Mouse (Mus musculus): ENCODE results near the gene Rab35.

The Rab35 gene

GRCm38 (mm10) chr5:115649699-115650098 is 18.0 kb downstream of the Rab35 start:
- DNase-seq (ENCODE audit: low read depth, low spot score), result no peak

- no peak for DNase-seq (ENCODE audit: low read depth, low spot score)
These were observed 19.2 kb downstream of the Rab35 start for GRCm38 (mm10) chr5:115650885-115651284.

GRCm38 (mm10) chr5:115651821-115652220 is 20.1 kb downstream of the Rab35 start:
- DNase-seq (ENCODE audit: low read depth, low spot score), result no peak

GRCm38 (mm10) chr5:115652681-115653575 is 21.2 kb downstream of the Rab35 start:
- peak; percentile 98 for DNase-seq (ENCODE audit: low read depth, low spot score)

- no peak for DNase-seq (ENCODE audit: low read depth, low spot score)
These were observed 22.1 kb downstream of the Rab35 start for GRCm38 (mm10) chr5:115653776-115654175.

GRCm38 (mm10) chr5:115656677-115657076 is 25.0 kb downstream of the Rab35 start:
- DNase-seq (ENCODE audit: low read depth, low spot score), result no peak

GRCm38 (mm10) chr5:115657234-115657633 is 25.5 kb downstream of the Rab35 start:
- no peak for DNase-seq (ENCODE audit: low read depth, low spot score)

GRCm38 (mm10) chr5:115658352-115658751 is 26.6 kb downstream of the Rab35 start:
- no peak for DNase-seq (ENCODE audit: low read depth, low spot score)

- no peak for DNase-seq (ENCODE audit: low read depth, low spot score)
These were observed 30.9 kb downstream of the Rab35 start for GRCm38 (mm10) chr5:115662658-115663057.

GRCm38 (mm10) chr5:115666366-115667065 is 34.8 kb downstream of the Rab35 start:
- DNase-seq (ENCODE audit: low read depth, low spot score), result no peak

- no peak for DNase-seq (ENCODE audit: low read depth, low spot score)
These were observed 35.5 kb downstream of the Rab35 start for GRCm38 (mm10) chr5:115667210-115667609.

GRCm38 (mm10) chr5:115667894-115668293 is 36.2 kb downstream of the Rab35 start:
- DNase-seq (ENCODE audit: low read depth, low spot score), result no peak

- DNase-seq (ENCODE audit: low read depth, low spot score), result no peak
These were observed 37.3 kb downstream of the Rab35 start for GRCm38 (mm10) chr5:115668986-115669385.

GRCm38 (mm10) chr5:115669974-115670373 is 38.3 kb downstream of the Rab35 start:
- no peak for DNase-seq (ENCODE audit: low read depth, low spot score)

- DNase-seq (ENCODE audit: low read depth, low spot score), result no peak
These were observed 38.7 kb downstream of the Rab35 start for GRCm38 (mm10) chr5:115670406-115670805.

GRCm38 (mm10) chr5:115671846-115672245 is 40.1 kb downstream of the Rab35 start:
- DNase-seq (ENCODE audit: low read depth, low spot score), result no peak

- DNase-seq (ENCODE audit: low read depth, low spot score), result no peak
These were observed 53.4 kb downstream of the Rab35 start for GRCm38 (mm10) chr5:115685126-115685525.

GRCm38 (mm10) chr5:115686716-115687115 is 55.0 kb downstream of the Rab35 start:
- DNase-seq (ENCODE audit: low read depth, low spot score), result no peak

GRCm38 (mm10) chr5:115693271-115693670 is 61.6 kb downstream of the Rab35 start:
- no peak for DNase-seq (ENCODE audit: low read depth, low spot score)

GRCm38 (mm10) chr5:115695191-115695770 is 63.6 kb downstream of the Rab35 start:
- no peak for DNase-seq (ENCODE audit: low read depth, low spot score)

GRCm38 (mm10) chr5:115696811-115697210 is 65.1 kb downstream of the Rab35 start:
- no peak for DNase-seq (ENCODE audit: low read depth, low spot score)

Data from c-Kit-negative CD71-positive TER-119-positive erythroid progenitor cells, embryonic 14.5 days (primary cell).